Mouse (Mus musculus) ES-E14 (cell line): Measurements from ENCODE around the gene Creb3l1. TPM values are rescaled to one million over a fixed set of nuclear protein-coding genes. Genes with fewer than 3 reads are reported as not detected.

Source experiments
- DNase-seq: peaks from one replicate; pipeline ENCODE4 v3.0.0-alpha.2; 2013; ENCODE audit warnings: low read depth, low spot score
- H3K27ac ChIP-seq: 2 replicates; pipeline ENCODE4 v1.5.1; 2012; ENCODE audit warnings: low read depth, mild to moderate bottlenecking, low read length, moderate library complexity, mixed read lengths; ENCODE audit not compliant: poor library complexity, insufficient read depth, severe bottlenecking
- H3K36me3 ChIP-seq: 2 replicates; pipeline ENCODE4 v1.6.1; 2012; ENCODE audit warnings: mild to moderate bottlenecking, low read length, moderate library complexity, mixed read lengths; ENCODE audit not compliant: control insufficient read depth, poor library complexity, insufficient read depth, severe bottlenecking
- H3K4me1 ChIP-seq, 2 experiments: fragments of 150-350 bp in 1 of 2; sonication (generic) in 1 of 2; 2 replicates each; pipeline ENCODE4 v1.6.1; 2012; ENCODE audit warnings: low read length in 2 of 2, mild to moderate bottlenecking in 1 of 2, mixed read lengths in 1 of 2; ENCODE audit not compliant: control insufficient read depth in 2 of 2, insufficient read depth in 2 of 2, poor library complexity in 1 of 2
- H3K4me3 ChIP-seq, 2 experiments: fragments of 150-350 bp in 1 of 2; sonication (generic) in 1 of 2; 2 replicates each; pipeline ENCODE4 v1.5.1; 2012; ENCODE audit warnings: low read length in 2 of 2, low read depth in 1 of 2, mild to moderate bottlenecking in 1 of 2, mixed read lengths in 1 of 2; ENCODE audit not compliant: insufficient read depth in 1 of 2, poor library complexity in 1 of 2, severe bottlenecking in 1 of 2
- H3K9ac ChIP-seq: 2 replicates; pipeline ENCODE4 v1.6.1; 2012; ENCODE audit warnings: low read depth, mild to moderate bottlenecking, low read length, mixed read lengths; ENCODE audit not compliant: poor library complexity, insufficient read depth, severe bottlenecking
- H3K9me3 ChIP-seq: fragments of 150-350 bp; sonication (generic); 2 replicates; pipeline ENCODE4 v1.6.1; 2012; ENCODE audit warnings: low read depth, mild to moderate bottlenecking, low read length; ENCODE audit not compliant: control insufficient read depth, insufficient read depth
- CHD2 ChIP-seq: IDR thresholded peaks from 2 replicates; pipeline ENCODE4 v1.6.1; 2014; ENCODE audit warnings: mild to moderate bottlenecking, low read depth, low read length, inconsistent platforms
- HCFC1 ChIP-seq: IDR thresholded peaks from 2 replicates; pipeline ENCODE4 v1.6.1; 2012; ENCODE audit warnings: low read length, inconsistent platforms, borderline replicate concordance; ENCODE audit not compliant: insufficient read depth
- MAFK ChIP-seq: IDR thresholded peaks from 2 replicates; pipeline ENCODE4 v1.6.1; 2014; ENCODE audit warnings: mild to moderate bottlenecking, low read depth, low read length, inconsistent platforms; ENCODE audit not compliant: insufficient read depth
- ZC3H11A ChIP-seq: IDR thresholded peaks from 2 replicates; pipeline ENCODE4 v1.6.1; 2012; ENCODE audit warnings: low read depth, mild to moderate bottlenecking, inconsistent platforms, low read length, borderline replicate concordance
- ZNF384 ChIP-seq: IDR thresholded peaks from 2 replicates; pipeline ENCODE4 v1.6.1; 2012; ENCODE audit warnings: low read depth, low read length, inconsistent platforms
- in situ Hi-C, 2 experiments: fragments of 600-800 bp; cut with MboI; formaldehyde crosslinking; loops; one replicate each; pipeline ENCODE4 v1.15.1; 2025; ENCODE audit warnings: low sequenced_read_pairs in 2 of 2, inconsistent platforms in 1 of 2; ENCODE audit not compliant: unreplicated experiment in 2 of 2
- total RNA-seq: library from RNA; depleted of rRNA; stranded (reverse); fragments of 300-350 nt; gene quantifications from 2 replicates; pipeline ENCODE4 v1.2.3, GENCODE M21; 2012

The Creb3l1 gene
- total RNA-seq, 1 experiment = 5.4 TPM

DNA sequence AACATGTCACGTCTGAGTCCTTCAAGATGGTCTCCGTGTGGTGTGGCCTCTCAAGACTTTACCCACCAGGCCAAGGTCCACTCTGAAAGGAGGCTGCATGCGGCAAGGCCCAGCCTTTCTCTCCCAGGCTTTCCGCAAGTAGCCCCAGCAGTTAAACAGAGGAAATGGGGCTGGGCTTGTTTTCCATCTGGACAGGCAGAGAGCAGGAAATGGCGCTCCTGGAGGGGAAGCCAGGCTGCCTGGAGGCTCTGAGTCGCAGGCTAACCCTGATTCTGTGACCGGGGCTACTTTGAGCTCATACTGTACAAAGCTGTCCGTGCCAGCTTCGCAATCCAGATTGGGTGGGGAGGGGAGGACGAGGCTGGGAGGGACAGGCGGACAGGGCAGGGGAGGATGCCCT, 56.3 kb downstream of the Creb3l1 start:
- no peak for DNase-seq
- no peak overlapping the region for H3K27ac ChIP-seq

DNA sequence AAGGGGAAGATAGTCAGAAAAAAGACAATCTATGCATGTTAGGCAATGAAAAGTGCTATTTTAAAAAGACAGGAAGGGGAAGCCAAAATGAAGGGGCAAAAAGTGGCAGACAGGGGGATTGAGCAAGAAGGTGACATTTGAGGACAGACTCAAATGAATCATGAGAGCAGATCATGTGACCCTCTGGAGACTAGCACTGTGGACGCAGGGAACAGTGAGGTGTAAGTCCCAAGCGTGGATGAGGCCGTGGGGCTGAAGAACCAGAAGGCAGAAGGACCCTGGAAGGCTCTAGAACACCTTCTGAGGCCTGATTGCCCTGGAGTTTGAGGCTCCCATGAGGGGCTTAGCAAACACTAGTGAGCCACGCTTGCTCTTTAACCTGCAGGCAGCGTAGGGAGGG, 57.9 kb downstream of the Creb3l1 start:
- in situ Hi-C loops = loop anchor here in 1 of 2 experiments (10.0 kb wide), 1 partner anchor 468 kb away; the partner anchor contains the start of gene Cry2
- Histone ChIP-seq H3K36me3 (no peaks in the 10 kb centered on the region), H3K4me3 (no peak overlapping the region), H3K9ac (no peak overlapping the region), H3K9me3 (no peaks in the 10 kb centered on the region), H3K27ac (no peak overlapping the region), H3K4me1 (peaks cover 4 to 44% of the 10 kb centered on the region in 2 experiments; a peak in 3 of 4 replicates)
- no peak for DNase-seq
- TF ChIP-seq ZNF384 (no peak), ZC3H11A (no peak), HCFC1 (no peak), CHD2 (no peak), MAFK (no peak)

More for the DNA sequence above, 56.3 kb downstream of the Creb3l1 start:
- Histone ChIP-seq H3K36me3 (no peaks in the 10 kb centered on the region), H3K4me3 (no peak overlapping the region), H3K9me3 (no peaks in the 10 kb centered on the region), H3K4me1 (peaks cover 3 to 45% of the 10 kb centered on the region in 2 experiments; a peak in 3 of 4 replicates), H3K9ac (peak overlapping the region; percentile 44; the same call in 1 of the 2 replicates)
- in situ Hi-C loops = loop anchor here in 1 of 2 experiments (10.0 kb wide), 1 partner anchor 467 kb away; the partner anchor contains the start of gene Cry2
- TF ChIP-seq HCFC1 = no peak
- no peak for TF ChIP-seq ZC3H11A
- TF ChIP-seq ZNF384 = no peak
- TF ChIP-seq CHD2 = no peak
- no peak for TF ChIP-seq MAFK

GRCm38 (mm10) chr2:91965417-91965816, 58.9 kb downstream of the Creb3l1 start:
- H3K36me3 ChIP-seq = peaks cover 2% of the 10 kb centered on the region; the same call in 1 of the 2 replicates
- TF ChIP-seq MAFK (no peak), ZC3H11A (no peak), CHD2 (no peak)
- peaks cover 4 to 41% of the 10 kb centered on the region in 2 experiments; a peak in 3 of 4 replicates for H3K4me1 ChIP-seq
- in situ Hi-C loops = loop anchor here in 1 of 2 experiments (10.0 kb wide), 1 partner anchor 469 kb away; the partner anchor contains the start of gene Cry2
- no peaks in the 10 kb centered on the region for H3K9me3 ChIP-seq
- peak overlapping the region; percentile 68 for H3K9ac ChIP-seq
- peak overlapping the region; percentile 63 to 64 for H3K4me3 ChIP-seq
- DNase-seq = no peak
- no peak overlapping the region for H3K27ac ChIP-seq

DNA sequence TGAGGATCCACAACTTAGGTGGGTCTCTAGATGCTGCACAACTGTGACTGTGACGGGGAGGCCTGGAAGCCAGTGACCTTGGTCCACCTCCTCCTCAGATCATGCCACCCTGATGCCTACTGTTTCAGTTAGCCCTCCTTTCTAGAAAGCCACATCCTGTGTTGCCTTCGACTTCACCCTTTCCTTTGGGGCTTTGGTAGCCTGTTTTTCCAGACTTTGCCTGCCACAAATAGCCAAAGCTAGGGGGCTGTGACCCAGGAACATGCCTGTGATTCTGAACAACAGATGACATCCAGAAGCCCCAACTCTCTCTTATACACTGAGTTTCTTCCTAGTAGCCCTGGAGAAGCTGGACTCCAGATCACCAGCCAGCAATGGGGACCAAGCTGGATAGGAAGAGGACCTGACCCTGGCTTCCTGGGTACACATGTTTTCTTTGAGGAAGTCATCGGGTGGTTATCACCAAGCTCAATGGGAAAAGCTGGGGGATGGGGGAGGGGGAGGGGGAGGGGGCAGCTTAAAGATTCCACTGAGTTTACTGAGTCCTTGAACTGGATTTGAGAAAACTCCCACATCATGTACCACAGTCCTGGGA, 59.6 kb downstream of the Creb3l1 start:
- TF ChIP-seq CHD2 = no peak
- TF ChIP-seq ZC3H11A = no peak
- no peak for TF ChIP-seq HCFC1
- no peak for TF ChIP-seq ZNF384
- TF ChIP-seq MAFK = no peak
- H3K4me1 ChIP-seq = peaks cover 4 to 43% of the 10 kb centered on the region in 2 experiments; a peak in 3 of 4 replicates

More for the DNA sequence above, 59.6 kb downstream of the Creb3l1 start:
- no peak for DNase-seq
- Histone ChIP-seq H3K9me3 (no peaks in the 10 kb centered on the region), H3K4me3 (no peak overlapping the region), H3K27ac (no peak overlapping the region), H3K36me3 (peaks cover 5% of the 10 kb centered on the region; the same call in 1 of the 2 replicates), H3K9ac (no peak overlapping the region; the same call in 1 of the 2 replicates)
- in situ Hi-C loops = loop anchor here in 1 of 2 experiments (10.0 kb wide), 1 partner anchor 470 kb away; the partner anchor contains the start of gene Cry2
